Mouse (Mus musculus): Measurements from ENCODE around the gene Slit3. TPM values are rescaled to one million over a fixed set of nuclear protein-coding genes. Genes with fewer than 3 reads are reported as not detected.
A peak's percentile ranks its signal among the peaks of the same experiment; 100 is the strongest.

Gene Slit3
- polyA plus RNA-seq, 2 experiments, result 32.9 to 33.0 TPM

DNA sequence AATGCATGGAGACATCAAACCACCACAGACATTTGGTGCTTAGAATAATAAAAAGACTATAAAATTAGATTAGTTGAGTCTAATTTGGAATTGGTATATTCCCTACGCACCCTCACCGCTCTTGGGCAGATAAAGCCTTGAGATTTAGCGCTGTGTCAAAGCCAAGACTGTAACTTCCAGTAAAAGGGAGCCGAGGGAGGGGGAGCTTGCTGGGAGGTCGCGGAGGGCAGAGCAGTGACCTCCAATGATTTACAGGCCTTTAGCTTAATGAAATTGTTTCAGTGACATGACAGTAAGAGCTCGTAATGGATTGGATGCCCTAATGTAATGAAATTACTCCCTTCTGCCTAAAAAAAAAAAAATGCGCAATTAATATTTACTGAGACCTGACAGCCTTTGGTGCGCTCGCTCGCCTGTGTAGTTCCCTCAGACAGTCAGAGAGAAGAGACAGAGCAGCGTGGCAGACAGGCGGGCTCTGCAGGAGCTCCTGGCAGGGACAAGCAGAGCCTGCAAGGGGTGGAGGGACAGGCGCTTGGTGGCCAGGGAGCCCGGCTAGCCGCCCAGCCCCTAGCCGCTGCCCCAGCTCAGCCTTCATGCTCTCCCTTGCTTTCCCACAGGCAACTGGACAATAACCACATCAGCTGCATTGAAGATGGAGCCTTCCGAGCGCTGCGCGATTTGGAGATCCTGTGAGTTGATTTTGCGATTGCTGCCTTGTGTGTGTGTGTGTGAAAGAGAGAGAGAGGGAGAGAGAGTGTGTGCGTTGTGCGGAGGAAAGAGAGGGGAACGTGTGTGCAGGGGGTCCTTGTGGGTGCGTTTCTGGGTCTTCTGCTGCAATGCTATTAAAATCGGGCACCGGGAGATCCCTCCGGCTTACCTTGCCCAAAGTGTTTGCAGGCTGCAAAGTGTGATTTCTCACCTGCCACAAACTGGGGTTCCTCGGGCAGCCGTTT lies 423.4 kb downstream of the Slit3 start:
- DNase-seq (ENCODE audit: low spot score) (no peak), ATAC-seq (ENCODE audit: low FRiP score, low read depth) (no peak)
- no peak overlapping the region for H3K4me3 ChIP-seq (replicated peaks; ENCODE audit: low read length)
- H3K36me3 ChIP-seq (ENCODE audit: control insufficient read depth, insufficient read depth, low read length), result no peaks in the 10 kb centered on the region
- peaks cover 6% of the 10 kb centered on the region; the same call in 1 of the 2 replicates for H3K27me3 ChIP-seq (ENCODE audit: control insufficient read depth, insufficient read depth, low read length)
- 0 out of 2 replicates have a peak overlapping the region, but pooled peaks have one; percentile 17 for H3K9ac ChIP-seq (ENCODE audit: low read depth, low read length, severe bottlenecking)
- H3K4me1 ChIP-seq (ENCODE audit: control insufficient read depth, insufficient read depth, low read length), result peaks cover 14% of the 10 kb centered on the region; the same call in 1 of the 2 replicates
- 38% methylated on average over 29 of the region's 31 CpGs for WGBS
- no peaks in the 10 kb centered on the region for H3K9me3 ChIP-seq (ENCODE audit: control insufficient read depth, low read length)
- TF ChIP-seq POLR2A (IDR thresholded peaks at IDR 0.05; ENCODE audit: borderline replicate concordance, extremely low read depth, insufficient read depth, insufficient read length), result no peak
- H3K4me2 ChIP-seq (replicated peaks; ENCODE audit: low read depth, low read length, severe bottlenecking), result 0 out of 2 replicates have a peak overlapping the region, but pooled peaks have one; percentile 13
- H3K27ac ChIP-seq (replicated peaks; ENCODE audit: low read depth, low read length), result no peak overlapping the region

DNA sequence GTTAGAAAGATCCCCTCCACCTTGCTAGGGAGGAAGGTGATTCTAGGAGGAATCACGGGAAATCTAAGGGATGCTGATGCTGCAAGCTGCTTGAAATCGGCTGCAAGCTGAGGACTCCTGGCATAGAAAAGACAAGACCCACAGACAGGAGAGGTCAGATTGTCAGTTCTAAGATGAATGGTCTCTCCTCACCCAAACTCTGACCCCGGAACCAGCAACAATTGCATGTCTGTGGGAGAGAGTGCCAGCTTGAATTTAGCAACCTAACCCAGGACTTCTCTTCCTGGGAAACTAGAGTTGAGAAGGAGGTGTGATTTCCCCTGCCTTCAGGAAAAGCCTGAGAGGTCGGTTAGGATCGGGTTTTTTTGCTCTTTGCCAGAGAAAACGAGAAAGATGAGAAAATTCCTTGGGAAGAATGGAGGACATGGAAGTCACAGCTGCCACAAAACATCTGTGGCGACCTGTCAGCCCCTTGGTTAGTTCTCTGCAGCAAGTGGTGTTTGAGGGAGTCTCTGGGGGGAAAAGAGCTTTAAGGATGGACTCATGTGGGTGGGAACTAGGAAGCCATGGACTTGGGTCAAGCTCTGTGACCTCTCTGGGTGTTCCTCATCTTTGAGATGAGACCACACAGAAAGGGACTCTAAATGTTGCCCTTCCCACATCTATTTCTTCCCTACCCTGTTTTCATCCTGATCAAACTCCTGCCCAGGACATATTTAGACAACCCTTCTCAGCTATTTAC lies 425.2 kb downstream of the Slit3 start:
- ATAC-seq (ENCODE audit: low FRiP score, low read depth) (no peak), DNase-seq (ENCODE audit: low spot score) (no peak)
- no peak for TF ChIP-seq POLR2A (IDR thresholded peaks at IDR 0.05; ENCODE audit: borderline replicate concordance, extremely low read depth, insufficient read depth, insufficient read length)
- peaks cover 6% of the 10 kb centered on the region; the same call in 1 of the 2 replicates for H3K27me3 ChIP-seq (ENCODE audit: control insufficient read depth, insufficient read depth, low read length)
- H3K4me3 ChIP-seq (replicated peaks; ENCODE audit: low read length), result no peak overlapping the region
- WGBS, result 52% methylated on average over 7 of the region's 7 CpGs
- H3K9me3 ChIP-seq (ENCODE audit: control insufficient read depth, low read length), result no peaks in the 10 kb centered on the region
- no peak overlapping the region for H3K27ac ChIP-seq (replicated peaks; ENCODE audit: low read depth, low read length)
- H3K4me1 ChIP-seq (ENCODE audit: control insufficient read depth, insufficient read depth, low read length), result 0 out of 2 replicates have a peak, but pooled peaks cover 3% of the 10 kb centered on the region
- no peak overlapping the region for H3K4me2 ChIP-seq (replicated peaks; ENCODE audit: low read depth, low read length, severe bottlenecking)
- no peaks in the 10 kb centered on the region for H3K36me3 ChIP-seq (ENCODE audit: control insufficient read depth, insufficient read depth, low read length)
- no peak overlapping the region for H3K9ac ChIP-seq (ENCODE audit: low read depth, low read length, severe bottlenecking)

DNA sequence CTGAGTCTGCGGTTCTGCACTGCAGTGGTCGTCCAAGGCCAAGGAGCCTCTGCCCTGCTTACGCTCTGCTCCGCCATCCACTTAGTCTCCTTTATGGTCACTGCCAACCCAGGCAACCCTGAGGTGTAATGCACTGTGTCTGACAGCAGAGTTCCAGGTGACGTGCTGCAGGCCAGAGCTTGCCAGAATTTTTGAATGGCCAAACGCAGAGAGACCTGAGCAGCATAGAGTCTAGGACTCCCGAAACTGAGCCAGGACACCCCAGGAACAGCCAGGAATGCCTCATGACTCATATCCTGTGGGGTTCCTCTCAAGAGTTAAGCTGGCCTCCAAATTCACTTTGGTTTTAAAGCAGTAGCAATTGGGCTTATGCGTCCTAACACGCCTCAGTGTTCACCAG lies 429.0 kb downstream of the Slit3 start:
- Histone ChIP-seq H3K4me2 (replicated peaks; ENCODE audit: low read depth, low read length, severe bottlenecking) (no peak overlapping the region), H3K9ac (ENCODE audit: low read depth, low read length, severe bottlenecking) (no peak overlapping the region), H3K4me1 (ENCODE audit: control insufficient read depth, insufficient read depth, low read length) (peaks cover 17% of the 10 kb centered on the region), H3K4me3 (replicated peaks; ENCODE audit: low read length) (no peak overlapping the region), H3K36me3 (ENCODE audit: control insufficient read depth, insufficient read depth, low read length) (no peaks in the 10 kb centered on the region), H3K9me3 (ENCODE audit: control insufficient read depth, low read length) (no peaks in the 10 kb centered on the region), H3K27ac (replicated peaks; ENCODE audit: low read depth, low read length) (no peak overlapping the region), H3K27me3 (ENCODE audit: control insufficient read depth, insufficient read depth, low read length) (no peaks in the 10 kb centered on the region)
- 84% methylated on average over 9 of the region's 9 CpGs for WGBS
- ATAC-seq (ENCODE audit: low FRiP score, low read depth) (no peak), DNase-seq (ENCODE audit: low spot score) (no peak)
- no peak for TF ChIP-seq POLR2A (IDR thresholded peaks at IDR 0.05; ENCODE audit: borderline replicate concordance, extremely low read depth, insufficient read depth, insufficient read length)

DNA sequence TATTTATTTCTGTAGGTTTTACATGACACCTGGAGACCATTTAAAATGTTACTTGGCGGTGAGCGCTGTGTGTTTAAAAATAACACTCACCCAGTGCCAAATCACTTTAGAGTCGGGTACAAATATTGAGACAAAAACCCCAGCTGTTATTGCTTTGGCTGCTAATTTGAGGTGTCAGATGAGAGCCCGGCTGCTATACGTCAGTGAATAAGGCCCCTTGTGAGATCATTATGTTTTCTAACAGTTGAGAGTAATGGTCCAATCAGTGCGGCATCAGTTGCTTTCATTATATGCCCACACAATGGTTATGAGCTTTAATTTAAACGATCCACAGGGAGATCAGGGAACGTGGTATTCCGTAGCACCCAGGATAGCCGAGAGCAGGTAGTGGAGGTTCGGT lies 435.2 kb downstream of the Slit3 start:
- Histone ChIP-seq H3K4me3 (replicated peaks; ENCODE audit: low read length) (no peak overlapping the region), H3K4me2 (replicated peaks; ENCODE audit: low read depth, low read length, severe bottlenecking) (no peak overlapping the region), H3K27me3 (ENCODE audit: control insufficient read depth, insufficient read depth, low read length) (no peaks in the 10 kb centered on the region), H3K36me3 (ENCODE audit: control insufficient read depth, insufficient read depth, low read length) (no peaks in the 10 kb centered on the region), H3K27ac (replicated peaks; ENCODE audit: low read depth, low read length) (no peak overlapping the region), H3K9ac (ENCODE audit: low read depth, low read length, severe bottlenecking) (no peak overlapping the region), H3K4me1 (ENCODE audit: control insufficient read depth, insufficient read depth, low read length) (peaks cover 30% of the 10 kb centered on the region), H3K9me3 (ENCODE audit: control insufficient read depth, low read length) (no peaks in the 10 kb centered on the region)
- ATAC-seq (ENCODE audit: low FRiP score, low read depth) (no peak), DNase-seq (ENCODE audit: low spot score) (no peak)
- 33% methylated on average over 11 of the region's 11 CpGs for WGBS
- TF ChIP-seq POLR2A (IDR thresholded peaks at IDR 0.05; ENCODE audit: borderline replicate concordance, extremely low read depth, insufficient read depth, insufficient read length), result no peak

DNA sequence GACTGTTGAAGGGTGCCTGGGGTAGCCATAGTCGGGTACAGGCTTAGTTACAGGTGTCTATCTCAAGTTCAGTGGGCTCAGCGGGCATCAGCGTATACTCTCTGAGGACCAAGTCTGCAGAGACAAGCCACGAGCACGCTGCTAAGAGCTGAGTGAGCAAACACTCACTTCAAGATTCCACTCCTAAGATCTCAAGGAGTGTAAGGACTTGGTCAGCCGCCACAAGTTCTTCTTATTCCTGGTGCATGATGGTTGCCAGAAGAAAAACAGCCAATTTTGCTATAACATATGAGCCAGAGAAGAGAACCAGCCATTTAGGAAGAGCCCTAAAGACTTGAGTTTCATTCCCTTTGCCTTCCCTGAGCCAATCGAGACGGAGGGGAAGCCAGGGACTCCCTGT lies 436.5 kb downstream of the Slit3 start:
- no peaks in the 10 kb centered on the region for H3K9me3 ChIP-seq (ENCODE audit: control insufficient read depth, low read length)
- H3K4me2 ChIP-seq (replicated peaks; ENCODE audit: low read depth, low read length, severe bottlenecking), result no peak overlapping the region
- ATAC-seq (ENCODE audit: low FRiP score, low read depth), result no peak
- no peak for TF ChIP-seq POLR2A (IDR thresholded peaks at IDR 0.05; ENCODE audit: borderline replicate concordance, extremely low read depth, insufficient read depth, insufficient read length)
- no peak overlapping the region for H3K27ac ChIP-seq (replicated peaks; ENCODE audit: low read depth, low read length)
- no peak overlapping the region for H3K4me3 ChIP-seq (replicated peaks; ENCODE audit: low read length)
- H3K4me1 ChIP-seq (ENCODE audit: control insufficient read depth, insufficient read depth, low read length), result peaks cover 41% of the 10 kb centered on the region
- no peaks in the 10 kb centered on the region for H3K27me3 ChIP-seq (ENCODE audit: control insufficient read depth, insufficient read depth, low read length)
- WGBS, result 88% methylated on average over 8 of the region's 8 CpGs
- no peak overlapping the region for H3K9ac ChIP-seq (ENCODE audit: low read depth, low read length, severe bottlenecking)
- H3K36me3 ChIP-seq (ENCODE audit: control insufficient read depth, insufficient read depth, low read length), result no peaks in the 10 kb centered on the region
- no peak for DNase-seq (ENCODE audit: low spot score)

Measured in limb, embryonic 14.5 days (tissue).